Mouse (Mus musculus) layer of hippocampus, adult 6 months (tissue): ENCODE data around the gene Prf1. TPM values are rescaled to one million over a fixed set of nuclear protein-coding genes. Genes with fewer than 3 reads are reported as not detected.

Experiments used
- long read RNA-seq, 2 experiments: library from polyadenylated mRNA; unstranded; transcript quantifications; one replicate each; pipeline ENCODE4 v2.0.0; 2019 to 2020
- polyA plus RNA-seq: library from polyadenylated mRNA; unstranded; fragments of <200 nt; fragmentation: Nextera tagmentation; gene quantifications from 2 replicates; pipeline ENCODE4 v1.2.3, GENCODE M21; 2021

Prf1 gene
- not detected in 2 replicates for polyA plus RNA-seq
- long read RNA-seq, experiment 1: 0 reads
- long read RNA-seq, experiment 2, partial matches to known transcripts: 0 of 1 reads
- long read RNA-seq, experiment 2, other reads (novel, unspliced or antisense): 0 of 1 reads

GRCm38 (mm10) chr10:61297477-61297876, at the start of gene Prf1:
Gene Prf1, plus strand, starts transcription at chr10:61297833.

GRCm38 (mm10) chr10:61273081-61273843, 24.4 kb upstream of the Prf1 start, which contains the start of gene Adamts14:
Gene Adamts14, minus strand, starts transcription at chr10:61273438.

Other genes with a start within 250 kb of the Prf1 start
- gene Pcbd1, start 208.5 kb upstream of the Prf1 start, polyA plus RNA-seq: 26.7 and 31.2 TPM in 2 replicates
- gene Sgpl1, start 150.1 kb upstream of the Prf1 start, polyA plus RNA-seq: 11.2 and 13.3 TPM in 2 replicates
- gene Tbata, start 125.9 kb upstream of the Prf1 start, polyA plus RNA-seq: 7.7 and 8.8 TPM in 2 replicates
- gene Adamts14, start 24.4 kb upstream of the Prf1 start, polyA plus RNA-seq: 0.09 and 0.16 TPM in 2 replicates
- 3.0 and 3.5 TPM in 2 replicates for gene Pald1, start 85.7 kb downstream of the Prf1 start, polyA plus RNA-seq
- gene Nodal, start 120.1 kb downstream of the Prf1 start, polyA plus RNA-seq: 0.25 and 0.26 TPM in 2 replicates
- gene Eif4ebp2, start 154.8 kb downstream of the Prf1 start, polyA plus RNA-seq: 8.5 and 11.7 TPM in 2 replicates
- gene Lrrc20, start 178.0 kb downstream of the Prf1 start, polyA plus RNA-seq: 7.7 and 7.8 TPM in 2 replicates